Mouse (Mus musculus): ENCODE data around the gene Mt4. TPM values are rescaled to one million over a fixed set of nuclear protein-coding genes. Genes with fewer than 3 reads are reported as not detected.

Mt4 gene
- total and polyA plus RNA-seq, 3 experiments, result not detected

GRCm38 (mm10) chr8:94169547-94169946, 32.5 kb downstream of the Mt4 start (continued):
- TF ChIP-seq HCFC1 (IDR thresholded peaks at IDR 0.05; ENCODE audit: low read depth, low read length) (no peak), CHD2 (IDR thresholded peaks at IDR 0.05; ENCODE audit: low read length) (no peak), USF2 (IDR thresholded peaks at IDR 0.05; ENCODE audit: borderline replicate concordance in 1 of 2, insufficient read depth in 1 of 2, low read depth in 1 of 2, low read length in 2 of 2) (0 out of 4 replicates have a peak, but pooled peaks of 1 of the 2 experiments have one; percentile 50), SMC3 (IDR thresholded peaks at IDR 0.05; ENCODE audit: low read depth, low read length) (no peak), MXI1 (IDR thresholded peaks at IDR 0.05; ENCODE audit: low read depth, low read length) (0 out of 2 replicates have a peak, but pooled peaks have one; percentile 33), MYC (IDR thresholded peaks at IDR 0.05; ENCODE audit: low read depth, low read length) (no peak), TAL1 (IDR thresholded peaks at IDR 0.05; ENCODE audit: low read length) (no peak), POLR2AphosphoS5 (IDR thresholded peaks at IDR 0.05; ENCODE audit: borderline replicate concordance, low read depth, low read length) (no peak), E2F4 (IDR thresholded peaks at IDR 0.05; ENCODE audit: borderline replicate concordance, low read depth, low read length) (no peak), TBP (IDR thresholded peaks at IDR 0.05; ENCODE audit: low read depth, low read length) (peak; percentile 85), BHLHE40 (IDR thresholded peaks at IDR 0.05; ENCODE audit: borderline replicate concordance, low read depth, low read length) (peak; percentile 10; the same call in 1 of the 2 replicates), TCF12 (IDR thresholded peaks at IDR 0.05; ENCODE audit: low read depth, low read length) (peak; percentile 60; the same call in 1 of the 2 replicates), ZKSCAN1 (IDR thresholded peaks at IDR 0.05; ENCODE audit: low read depth, low read length) (no peak; the same call in 1 of the 2 replicates), JUND (IDR thresholded peaks at IDR 0.05; ENCODE audit: low read depth, low read length) (no peak), SIN3A (IDR thresholded peaks at IDR 0.05; ENCODE audit: low read length) (peak; percentile 80), ETS1 (IDR thresholded peaks at IDR 0.05; ENCODE audit: low read depth, low read length) (peak; percentile 80)

GRCm38 (mm10) chr8:94171321-94171755, 34.3 kb downstream of the Mt4 start:
- H3K4me1 ChIP-seq (ENCODE audit: control insufficient read depth in 1 of 2, insufficient read depth in 2 of 2, low read length in 2 of 2), result peaks cover 13 to 44% of the 10 kb centered on the region in 2 experiments
- peak overlapping the region; percentile 50 to 74 for H3K4me3 ChIP-seq (ENCODE audit: control insufficient read depth in 1 of 2, insufficient read depth in 1 of 2, low read depth in 2 of 2, low read length in 2 of 2)
- DNase-seq (ENCODE audit: low read depth, low spot score), result no peak
- TF ChIP-seq TAL1 (IDR thresholded peaks at IDR 0.05; ENCODE audit: low read length) (no peak), USF2 (IDR thresholded peaks at IDR 0.05; ENCODE audit: borderline replicate concordance in 1 of 2, insufficient read depth in 1 of 2, low read depth in 1 of 2, low read length in 2 of 2) (no peak), SIN3A (IDR thresholded peaks at IDR 0.05; ENCODE audit: low read length) (no peak), BHLHE40 (IDR thresholded peaks at IDR 0.05; ENCODE audit: borderline replicate concordance, low read depth, low read length) (no peak), NRF1 (IDR thresholded peaks at IDR 0.05; ENCODE audit: insufficient read depth, low read depth, low read length, poor library complexity, severe bottlenecking) (no peak), GABPA (IDR thresholded peaks at IDR 0.05; ENCODE audit: low read depth, low read length) (no peak), MAZ (IDR thresholded peaks at IDR 0.05; ENCODE audit: low read depth, low read length) (no peak)
- H3K79me2 ChIP-seq (ENCODE audit: control insufficient read depth, insufficient read depth, low read length, poor library complexity), result peaks cover 21% of the 10 kb centered on the region
- H3K36me3 ChIP-seq (ENCODE audit: control insufficient read depth in 1 of 2, insufficient read depth in 2 of 2, low read length in 2 of 2), result peaks cover 0 to 29% of the 10 kb centered on the region in 2 experiments; a peak in 2 of 4 replicates
- H3K9ac ChIP-seq (ENCODE audit: control insufficient read depth, low read depth, low read length, poor library complexity, severe bottlenecking), result peak overlapping the region; percentile 78
- H3K27ac ChIP-seq (ENCODE audit: control insufficient read depth, low read depth, low read length), result peak overlapping the region; percentile 88
- H3K27me3 ChIP-seq (ENCODE audit: control insufficient read depth in 1 of 2, insufficient read depth in 2 of 2, low read length in 2 of 2), result no peaks in the 10 kb centered on the region
- no peaks in the 10 kb centered on the region for H3K9me3 ChIP-seq (replicated peaks; ENCODE audit: insufficient read depth, low read length)

Data from MEL (cell line).